Mouse (Mus musculus): ENCODE data around the gene Zmym5. TPM values are rescaled to one million over a fixed set of nuclear protein-coding genes. Genes with fewer than 3 reads are reported as not detected.
"Not testable (repeated sequence)": the region's sequence is repeated elsewhere in the genome, so short reads cannot be mapped to it uniquely, and the experiment has no call there.

Gene Zmym5
- total RNA-seq, 4 experiments from 2014 or later: 30.8 to 48.2 (median 40.5) TPM

- no peak for DNase-seq
These were observed 34.8 kb downstream of the Zmym5 start for GRCm38 (mm10) chr14:56776571-56777238.

- no peak for DNase-seq
These were observed 36.1 kb downstream of the Zmym5 start for GRCm38 (mm10) chr14:56775416-56775815.

GRCm38 (mm10) chr14:56766438-56766837, 45.1 kb downstream of the Zmym5 start:
- DNase-seq: not testable (repeated sequence)

- not testable (repeated sequence) for DNase-seq
These were observed 46.4 kb downstream of the Zmym5 start for GRCm38 (mm10) chr14:56765117-56765516.

GRCm38 (mm10) chr14:56751282-56751681, 60.2 kb downstream of the Zmym5 start:
- no peak for DNase-seq

Other genes starting within 250 kb of the Zmym5 start
- 10 to 100 TPM in 3 of 4 experiments, 1 to 10 TPM in 1; 8.0 to 14.9 (median 11.5) TPM for gene Cenpj, start 236.3 kb downstream of the Zmym5 start, total RNA-seq (2022)
- gene Parp4, start 236.1 kb downstream of the Zmym5 start, total RNA-seq (2022): 10 to 100 TPM; 44.6 to 51.9 (median 48.5) TPM
- 10 to 100 TPM; 24.7 to 44.6 (median 35.9) TPM for gene Mphosph8, start 143.5 kb downstream of the Zmym5 start, total RNA-seq (2022)
- gene Pspc1, start 33.4 kb downstream of the Zmym5 start, total RNA-seq (2022): 10 to 100 TPM; 21.5 to 40.4 (median 28.4) TPM
- 10 to 100 TPM; 50.4 to 84.7 (median 63.2) TPM for gene Zmym2, start 74.9 kb upstream of the Zmym5 start, total RNA-seq (2022)
- not detected for gene Gja3, start 246.4 kb upstream of the Zmym5 start, total RNA-seq (2022)

All from adrenal gland, adult 8-10 months (tissue).